Mouse (Mus musculus): ENCODE results near the gene Ogdh. TPM values are rescaled to one million over a fixed set of nuclear protein-coding genes. Genes with fewer than 3 reads are reported as not detected.

Gene Ogdh
- polyA plus RNA-seq, 2 experiments: 59.2 to 79.4 TPM

DNA sequence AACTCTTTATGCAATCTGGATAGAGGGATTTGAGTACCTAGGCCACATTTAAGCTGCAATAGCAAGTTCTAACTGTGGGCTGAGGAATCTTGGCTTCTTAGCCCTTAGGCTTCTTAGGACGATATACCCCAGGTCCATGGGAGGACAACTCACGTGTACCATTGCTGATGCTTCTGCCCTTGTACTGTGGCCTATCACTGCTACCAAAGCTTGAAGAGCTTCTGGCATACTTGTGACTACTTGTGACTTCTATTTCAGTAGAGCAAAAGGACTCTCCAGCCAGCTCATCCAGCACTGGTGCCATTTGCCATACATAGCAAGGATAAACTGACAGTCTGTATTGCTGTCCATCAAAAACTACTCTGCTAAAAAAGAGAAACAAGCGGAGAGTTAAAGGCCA lies 1.3 kb upstream of the Ogdh start:
- Histone ChIP-seq H3K9ac (ENCODE audit: low read depth, low read length, severe bottlenecking) (no peak overlapping the region), H3K27me3 (ENCODE audit: control insufficient read depth, insufficient read depth, low read length) (no peaks in the 10 kb centered on the region), H3K4me2 (replicated peaks; ENCODE audit: low read depth, low read length, severe bottlenecking) (no peak overlapping the region), H3K9me3 (ENCODE audit: control insufficient read depth, low read length) (no peaks in the 10 kb centered on the region), H3K4me3 (replicated peaks; ENCODE audit: low read length) (no peak overlapping the region), H3K27ac (replicated peaks; ENCODE audit: low read depth, low read length) (no peak overlapping the region), H3K4me1 (ENCODE audit: control insufficient read depth, insufficient read depth, low read length) (peaks cover 5% of the 10 kb centered on the region; the same call in 1 of the 2 replicates), H3K36me3 (ENCODE audit: control insufficient read depth, insufficient read depth, low read length) (no peaks in the 10 kb centered on the region)
- DNase-seq (ENCODE audit: low spot score) (no peak), ATAC-seq (ENCODE audit: low FRiP score, low read depth) (no peak)
- no peak for TF ChIP-seq POLR2A (IDR thresholded peaks at IDR 0.05; ENCODE audit: borderline replicate concordance, extremely low read depth, insufficient read depth, insufficient read length)
- 94% methylated on average over 3 of the region's 3 CpGs for WGBS

DNA sequence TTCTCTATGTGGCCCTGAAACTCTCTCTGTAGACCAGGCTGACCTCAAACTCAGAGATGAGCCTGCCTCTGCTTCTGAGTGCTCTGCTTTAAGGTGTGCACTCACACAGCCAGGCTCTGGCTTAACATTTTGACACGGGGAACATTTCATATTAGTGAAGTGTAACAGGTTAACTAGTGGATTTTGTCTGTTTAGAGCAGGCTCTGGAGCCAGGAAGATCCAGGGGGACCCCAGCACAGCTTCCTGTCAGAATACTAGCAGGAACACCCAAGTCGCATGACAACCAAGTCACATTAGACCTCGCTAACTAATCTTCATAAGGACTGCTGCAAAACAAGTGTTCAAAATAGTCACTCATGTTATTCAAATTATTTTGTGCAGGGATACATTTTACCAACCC lies 550 bp upstream of the Ogdh start:
- Histone ChIP-seq H3K4me3 (replicated peaks; ENCODE audit: low read length) (peak overlapping the region; percentile 88), H3K27ac (replicated peaks; ENCODE audit: low read depth, low read length) (no peak overlapping the region), H3K9me3 (ENCODE audit: control insufficient read depth, low read length) (no peaks in the 10 kb centered on the region), H3K4me2 (replicated peaks; ENCODE audit: low read depth, low read length, severe bottlenecking) (peak overlapping the region; percentile 82), H3K9ac (ENCODE audit: low read depth, low read length, severe bottlenecking) (peak overlapping the region; percentile 74), H3K36me3 (ENCODE audit: control insufficient read depth, insufficient read depth, low read length) (no peaks in the 10 kb centered on the region), H3K4me1 (ENCODE audit: control insufficient read depth, insufficient read depth, low read length) (peaks cover 5% of the 10 kb centered on the region; the same call in 1 of the 2 replicates), H3K27me3 (ENCODE audit: control insufficient read depth, insufficient read depth, low read length) (no peaks in the 10 kb centered on the region)
- no peak for TF ChIP-seq POLR2A (IDR thresholded peaks at IDR 0.05; ENCODE audit: borderline replicate concordance, extremely low read depth, insufficient read depth, insufficient read length)
- no peak for DNase-seq (ENCODE audit: low spot score)
- 33% methylated on average over 3 of the region's 3 CpGs for WGBS
- no peak for ATAC-seq (ENCODE audit: low FRiP score, low read depth)

DNA sequence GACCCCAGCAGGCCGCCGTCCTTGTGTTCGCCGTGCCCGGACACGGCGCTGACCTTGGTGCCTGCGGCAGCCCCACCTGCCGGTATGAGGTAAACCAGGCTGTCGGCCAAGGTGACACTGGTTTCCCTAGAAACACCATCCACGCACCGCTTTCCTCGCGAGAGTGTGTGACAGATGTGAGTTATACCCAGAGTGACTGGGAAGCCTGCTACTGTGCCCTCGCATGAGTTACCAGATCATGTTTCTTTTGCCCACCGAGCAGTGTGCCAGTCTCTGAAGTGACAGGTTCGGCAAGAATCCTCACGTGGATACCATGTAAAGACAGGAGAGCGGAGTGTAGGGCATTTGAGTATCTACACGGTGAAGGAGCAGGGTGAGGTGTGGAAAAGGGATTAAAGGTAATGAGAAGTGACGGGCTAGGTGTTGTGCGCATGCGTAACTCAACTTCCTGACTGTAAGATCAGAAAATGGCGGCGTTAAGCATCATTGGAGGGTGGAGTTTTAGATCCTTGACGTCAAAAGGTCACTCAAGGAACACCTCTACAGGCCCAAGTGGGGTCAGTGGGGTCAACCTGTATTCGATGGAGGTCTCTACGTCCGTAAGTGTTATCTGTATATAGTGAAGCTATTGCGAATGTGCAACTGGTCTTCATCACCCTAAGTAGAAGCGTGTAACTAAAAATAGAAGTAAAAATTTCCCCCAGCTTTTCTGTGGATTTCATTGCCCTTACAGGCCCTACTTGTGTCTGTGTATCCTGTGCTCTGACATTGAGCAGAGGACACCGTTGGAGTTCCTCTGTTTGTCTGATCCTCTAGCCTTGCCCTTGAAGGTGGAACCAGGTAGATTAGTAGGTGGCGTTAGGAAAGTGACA lies 919 bp downstream of the Ogdh start:
- H3K4me2 ChIP-seq (replicated peaks; ENCODE audit: low read depth, low read length, severe bottlenecking): peak overlapping the region; percentile 82
- H3K27ac ChIP-seq (replicated peaks; ENCODE audit: low read depth, low read length): peak overlapping the region; percentile 87
- H3K9me3 ChIP-seq (ENCODE audit: control insufficient read depth, low read length): no peaks in the 10 kb centered on the region
- H3K9ac ChIP-seq (ENCODE audit: low read depth, low read length, severe bottlenecking): peak overlapping the region; percentile 74
- peaks cover 6% of the 10 kb centered on the region for H3K36me3 ChIP-seq (ENCODE audit: control insufficient read depth, insufficient read depth, low read length)
- ATAC-seq (ENCODE audit: low FRiP score, low read depth) (peak; percentile 56), DNase-seq (ENCODE audit: low spot score) (peak; percentile 76)
- peaks cover 5% of the 10 kb centered on the region; the same call in 1 of the 2 replicates for H3K4me1 ChIP-seq (ENCODE audit: control insufficient read depth, insufficient read depth, low read length)
- H3K4me3 ChIP-seq (replicated peaks; ENCODE audit: low read length): peak overlapping the region; percentile 88
- no peaks in the 10 kb centered on the region for H3K27me3 ChIP-seq (ENCODE audit: control insufficient read depth, insufficient read depth, low read length)
- no peak for TF ChIP-seq POLR2A (IDR thresholded peaks at IDR 0.05; ENCODE audit: borderline replicate concordance, extremely low read depth, insufficient read depth, insufficient read length)
- 17% methylated on average over 33 of the region's 33 CpGs for WGBS

DNA sequence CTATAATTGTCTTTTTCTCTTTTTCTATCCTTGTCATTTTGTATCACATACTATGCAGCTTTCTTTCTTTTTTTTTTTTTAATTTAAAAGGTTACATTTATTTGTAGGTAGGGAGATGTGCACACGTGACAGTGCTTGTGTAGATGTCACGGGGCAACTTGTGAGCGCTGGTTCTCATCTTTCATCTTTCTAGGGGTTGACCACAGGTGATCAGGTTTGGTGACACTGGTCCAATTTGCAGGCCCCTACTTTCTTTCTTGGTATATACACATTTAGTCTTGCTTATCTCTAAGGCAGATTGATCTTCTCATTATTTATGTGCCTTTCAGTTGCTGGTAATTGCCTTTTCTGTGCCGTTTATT lies 1.5 kb downstream of the Ogdh start:
- Histone ChIP-seq H3K9ac (ENCODE audit: low read depth, low read length, severe bottlenecking) (no peak overlapping the region), H3K4me2 (replicated peaks; ENCODE audit: low read depth, low read length, severe bottlenecking) (peak overlapping the region; percentile 82), H3K27me3 (ENCODE audit: control insufficient read depth, insufficient read depth, low read length) (no peaks in the 10 kb centered on the region), H3K27ac (replicated peaks; ENCODE audit: low read depth, low read length) (no peak overlapping the region), H3K4me1 (ENCODE audit: control insufficient read depth, insufficient read depth, low read length) (peaks cover 5% of the 10 kb centered on the region; the same call in 1 of the 2 replicates), H3K36me3 (ENCODE audit: control insufficient read depth, insufficient read depth, low read length) (peaks cover 13% of the 10 kb centered on the region), H3K9me3 (ENCODE audit: control insufficient read depth, low read length) (no peaks in the 10 kb centered on the region), H3K4me3 (replicated peaks; ENCODE audit: low read length) (peak overlapping the region; percentile 88)
- WGBS: 95% methylated on average over 4 of the region's 4 CpGs
- no peak for TF ChIP-seq POLR2A (IDR thresholded peaks at IDR 0.05; ENCODE audit: borderline replicate concordance, extremely low read depth, insufficient read depth, insufficient read length)
- ATAC-seq (ENCODE audit: low FRiP score, low read depth) (no peak), DNase-seq (ENCODE audit: low spot score) (no peak)

DNA sequence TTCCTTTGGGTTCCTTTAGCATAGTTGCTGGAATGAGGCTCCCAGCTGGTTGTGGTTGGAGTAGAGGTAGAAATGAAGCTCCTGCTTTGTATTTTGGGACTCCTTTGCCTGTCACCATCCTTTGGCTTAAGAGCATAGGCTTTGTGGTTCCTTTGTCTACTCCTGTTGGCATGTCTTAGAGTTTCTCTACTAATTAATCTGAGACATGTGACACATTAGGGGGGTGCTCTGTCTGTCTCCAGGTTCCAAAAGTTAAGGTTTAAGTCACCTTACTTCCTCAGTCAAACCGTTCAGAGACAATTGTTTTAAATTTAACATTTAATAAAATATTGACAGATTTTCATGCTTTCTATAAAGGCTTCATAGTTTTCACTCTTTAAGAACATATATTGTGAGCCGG lies 2.2 kb downstream of the Ogdh start:
- peaks cover 19% of the 10 kb centered on the region for H3K36me3 ChIP-seq (ENCODE audit: control insufficient read depth, insufficient read depth, low read length)
- H3K4me3 ChIP-seq (replicated peaks; ENCODE audit: low read length): no peak overlapping the region
- peaks cover 5% of the 10 kb centered on the region; the same call in 1 of the 2 replicates for H3K4me1 ChIP-seq (ENCODE audit: control insufficient read depth, insufficient read depth, low read length)
- WGBS: 98% methylated on average over 2 of the region's 2 CpGs
- H3K9me3 ChIP-seq (ENCODE audit: control insufficient read depth, low read length): no peaks in the 10 kb centered on the region
- H3K27me3 ChIP-seq (ENCODE audit: control insufficient read depth, insufficient read depth, low read length): no peaks in the 10 kb centered on the region
- no peak for TF ChIP-seq POLR2A (IDR thresholded peaks at IDR 0.05; ENCODE audit: borderline replicate concordance, extremely low read depth, insufficient read depth, insufficient read length)
- no peak overlapping the region for H3K4me2 ChIP-seq (replicated peaks; ENCODE audit: low read depth, low read length, severe bottlenecking)
- DNase-seq (ENCODE audit: low spot score) (no peak), ATAC-seq (ENCODE audit: low FRiP score, low read depth) (no peak)
- no peak overlapping the region for H3K9ac ChIP-seq (ENCODE audit: low read depth, low read length, severe bottlenecking)
- no peak overlapping the region for H3K27ac ChIP-seq (replicated peaks; ENCODE audit: low read depth, low read length)
